Mouse (Mus musculus) lung, postnatal 0 days (tissue): Measurements from ENCODE around the gene Alg11. TPM values are rescaled to one million over a fixed set of nuclear protein-coding genes. Genes with fewer than 3 reads are reported as not detected.

Experiments
- ATAC-seq: fragments of 200-750 bp; cut with Nextera tagmentation; 2 replicates; pipeline ENCODE4 v1.8.0; 2017; ENCODE audit warnings: moderate library complexity
- DNase-seq: peaks from one replicate; pipeline ENCODE4 v3.0.0-alpha.2; 2016; ENCODE audit warnings: low spot score
- H3K27ac ChIP-seq: fragments of 300-500 bp; sonication (generic); 2 replicates; pipeline ENCODE4 v1.5.1; 2014; ENCODE audit warnings: antibody characterized with exemption, mild to moderate bottlenecking, low read length, mixed read lengths
- H3K27me3 ChIP-seq: fragments of 300-500 bp; sonication (generic); replicated peaks from 2 replicates; pipeline ENCODE4 v1.6.1; 2014; ENCODE audit warnings: low read length, mixed read lengths; ENCODE audit not compliant: insufficient read depth
- H3K36me3 ChIP-seq: fragments of 300-500 bp; sonication (generic); 2 replicates; pipeline ENCODE4 v1.6.1; 2014; ENCODE audit warnings: low read length, mixed read lengths; ENCODE audit not compliant: insufficient read depth
- H3K4me1 ChIP-seq: fragments of 300-500 bp; sonication (generic); 2 replicates; pipeline ENCODE4 v1.6.1; 2014; ENCODE audit warnings: antibody characterized with exemption, low read depth, low read length, mixed read lengths; ENCODE audit not compliant: insufficient read depth
- H3K4me2 ChIP-seq: fragments of 300-500 bp; sonication (generic); replicated peaks from 2 replicates; pipeline ENCODE4 v1.6.1; 2014; ENCODE audit warnings: low read depth, mild to moderate bottlenecking, low read length, moderate library complexity, mixed read lengths
- H3K4me3 ChIP-seq: fragments of 300-500 bp; sonication (generic); 2 replicates; pipeline ENCODE4 v1.5.1; 2014; ENCODE audit warnings: low read depth, low read length
- H3K9ac ChIP-seq: fragments of 300-500 bp; sonication (generic); replicated peaks from 2 replicates; pipeline ENCODE4 v1.6.1; 2014; ENCODE audit warnings: low read depth, mild to moderate bottlenecking
- H3K9me3 ChIP-seq: fragments of 300-500 bp; sonication (generic); 2 replicates; pipeline ENCODE4 v1.6.1; 2016; ENCODE audit warnings: low read length, mixed read lengths
- CTCF ChIP-seq: IDR thresholded peaks from 2 replicates; pipeline ENCODE4 v1.5.1; 2016; ENCODE audit warnings: antibody characterized with exemption, mild to moderate bottlenecking
- EP300 ChIP-seq: IDR thresholded peaks from 2 replicates; pipeline ENCODE4 v1.6.1; 2016; ENCODE audit warnings: antibody characterized with exemption, mild to moderate bottlenecking, control low read depth
- WGBS: fragments of 180-500 bp; shearing (Covaris S2); extraction: QIAGEN DNeasy Blood & Tissue Kit; methylation state at CpG from one replicate; pipeline ENCODE4 v1.1.7; 2014; 5-methylcytosine and 5-hydroxymethylcytosine counted together
- polyA plus RNA-seq: library from polyadenylated mRNA; unstranded; fragments of >200 nt; fragmentation: Nextera tagmentation; extraction: Ambion mirVana; gene quantifications from 2 replicates; pipeline ENCODE4 v1.2.1, GENCODE M21; 2015

The Alg11 gene
- polyA plus RNA-seq, 1 experiment from 2014 or later = 13.6 TPM

DNA sequence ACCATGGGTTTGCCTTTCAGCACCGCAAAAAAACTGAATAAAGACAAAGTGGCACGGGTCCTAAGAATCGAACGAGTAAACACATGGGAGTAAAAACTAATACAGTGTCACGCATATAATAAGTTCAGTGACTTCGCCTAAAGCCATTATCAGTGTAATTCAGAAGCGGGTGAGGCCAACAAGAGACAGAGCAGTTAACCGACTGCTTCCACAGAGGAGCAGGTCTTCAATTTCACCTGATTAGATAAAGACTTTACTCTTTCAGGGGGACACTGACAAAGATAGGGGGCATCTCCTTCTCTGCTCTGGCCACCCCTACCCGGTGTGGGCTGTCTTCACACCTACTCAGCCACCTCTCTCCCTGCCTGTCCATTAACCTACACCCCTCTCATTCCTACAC lies 2.2 kb upstream of the Alg11 start:
- TF ChIP-seq CTCF (no peak), EP300 (no peak)
- Histone ChIP-seq H3K36me3 (no peaks in the 10 kb centered on the region; the same call in 1 of the 2 replicates), H3K4me1 (peaks cover 7% of the 10 kb centered on the region; the same call in 1 of the 2 replicates), H3K4me3 (no peak overlapping the region), H3K9me3 (no peaks in the 10 kb centered on the region), H3K27me3 (peaks cover 13% of the 10 kb centered on the region; the same call in 1 of the 2 replicates), H3K4me2 (no peak overlapping the region), H3K9ac (no peak overlapping the region), H3K27ac (no peak overlapping the region)
- no peak for DNase-seq
- ATAC-seq = no peak
- 65% methylated on average over 9 of the region's 9 CpGs for WGBS

DNA sequence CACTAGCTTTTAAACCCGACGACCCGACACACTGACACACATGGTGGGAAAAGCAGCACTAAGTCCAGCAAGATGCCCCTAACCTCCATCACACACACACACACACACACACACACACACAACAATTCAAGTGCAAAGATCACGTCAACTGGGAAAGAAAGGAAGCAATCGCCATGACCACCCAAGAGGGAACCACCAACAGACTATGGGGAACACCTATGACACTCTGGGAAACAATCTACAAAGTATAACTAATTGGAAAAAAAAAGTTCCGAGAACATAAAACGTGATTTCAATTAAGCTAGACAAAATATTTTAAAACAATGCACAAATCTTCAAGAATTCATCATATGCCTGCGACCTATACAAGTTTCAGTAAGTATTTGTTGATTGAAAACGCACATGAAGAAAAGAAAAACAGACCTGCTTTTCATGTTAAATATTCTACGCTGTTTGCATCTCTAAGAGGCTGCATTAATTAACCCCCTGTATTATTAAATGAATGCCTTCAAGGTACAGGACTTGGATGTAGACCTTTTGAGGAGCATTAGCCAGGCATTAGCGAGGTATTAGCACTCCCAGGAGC lies 1.3 kb upstream of the Alg11 start:
- no peak overlapping the region for H3K9ac ChIP-seq
- WGBS = 40% methylated on average over 11 of the region's 11 CpGs

DNA sequence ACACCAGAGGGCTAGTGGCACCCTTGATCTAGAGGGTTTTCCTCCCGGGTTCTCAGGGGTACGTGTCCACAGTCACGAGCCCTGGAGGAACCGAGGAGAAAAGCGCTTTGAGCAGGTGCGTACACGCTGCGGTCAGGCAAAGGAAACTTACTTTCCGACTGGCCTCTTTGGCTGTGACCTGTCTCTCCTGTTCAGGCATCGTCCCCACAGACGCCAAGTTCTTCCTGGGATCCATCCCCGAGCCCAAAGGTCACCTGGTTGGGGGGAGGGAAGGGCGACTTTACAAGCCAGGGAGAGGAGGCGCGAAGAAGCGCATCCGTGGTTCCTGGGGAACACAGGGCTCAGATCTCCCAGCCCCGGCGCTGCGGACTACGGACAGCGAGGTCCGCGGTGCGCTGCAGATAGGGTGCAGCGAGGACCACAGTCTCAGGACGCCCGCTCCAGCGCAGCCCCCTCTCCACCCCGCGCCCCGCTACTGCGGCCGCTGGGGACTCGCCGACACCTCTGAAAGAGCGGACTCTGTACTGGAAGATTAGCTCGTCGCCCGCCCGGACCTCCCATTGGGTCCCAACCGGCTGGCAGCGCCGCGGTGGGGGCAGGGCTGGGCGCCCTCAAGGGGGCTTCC lies 588 bp upstream of the Alg11 start, which contains the start of gene Atp7b:
Gene Atp7b (minus strand): TSS at position 485 of the 625 bp plus-strand sequence.
- peak; percentile 33 for DNase-seq
- peak within 1 kb of the TSS; percentile 48 for H3K9ac ChIP-seq
- H3K4me3 ChIP-seq = peak within 1 kb of the TSS; percentile 68
- H3K9me3 ChIP-seq = no peaks in the 10 kb centered on the region
- peaks cover 7% of the 10 kb centered on the region; the same call in 1 of the 2 replicates for H3K4me1 ChIP-seq
- TF ChIP-seq CTCF (no peak), EP300 (no peak)
- H3K27ac ChIP-seq = no peak within 1 kb of the TSS
- H3K27me3 ChIP-seq = peaks cover 13% of the 10 kb centered on the region; the same call in 1 of the 2 replicates
- WGBS = 2% methylated on average over 29 of the region's 46 CpGs
- H3K4me2 ChIP-seq = peak within 1 kb of the TSS; percentile 99
- peaks cover 1% of the 10 kb centered on the region for H3K36me3 ChIP-seq
- ATAC-seq = peak; percentile 69

More for the DNA sequence above, 1.3 kb upstream of the Alg11 start:
- Histone ChIP-seq H3K4me2 (peak overlapping the region; percentile 99), H3K9me3 (no peaks in the 10 kb centered on the region), H3K4me3 (peak overlapping the region; percentile 68), H3K27ac (no peak overlapping the region), H3K27me3 (peaks cover 13% of the 10 kb centered on the region; the same call in 1 of the 2 replicates), H3K4me1 (peaks cover 7% of the 10 kb centered on the region; the same call in 1 of the 2 replicates), H3K36me3 (no peaks in the 10 kb centered on the region; the same call in 1 of the 2 replicates)
- ATAC-seq = no peak
- no peak for DNase-seq
- TF ChIP-seq CTCF = no peak
- no peak for TF ChIP-seq EP300

DNA sequence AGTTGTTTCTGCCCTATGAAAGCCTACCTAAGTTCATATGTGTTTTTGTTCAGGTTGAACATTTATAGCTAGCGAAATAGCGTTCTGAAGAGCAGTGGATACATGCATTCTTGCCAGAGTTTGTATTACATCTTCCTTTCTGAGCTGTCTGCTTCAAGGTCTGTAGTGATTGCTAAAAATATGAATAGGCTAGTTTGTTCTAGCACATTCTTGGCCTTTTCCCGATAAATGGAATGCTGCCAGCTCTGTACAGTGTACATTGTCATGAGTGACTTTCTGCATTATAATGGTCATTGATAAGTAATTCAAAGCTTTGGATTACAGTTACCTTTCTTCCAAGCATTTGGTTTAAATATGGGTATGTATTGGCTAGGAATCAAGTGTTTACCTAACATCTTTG lies 605 bp downstream of the Alg11 start:
- no peak overlapping the region for H3K27ac ChIP-seq
- H3K9ac ChIP-seq = no peak overlapping the region
- peaks cover 13% of the 10 kb centered on the region; the same call in 1 of the 2 replicates for H3K27me3 ChIP-seq
- ATAC-seq (no peak), DNase-seq (no peak)
- H3K4me3 ChIP-seq = peak overlapping the region; percentile 68
- no peaks in the 10 kb centered on the region for H3K9me3 ChIP-seq
- peaks cover 13% of the 10 kb centered on the region for H3K36me3 ChIP-seq
- H3K4me2 ChIP-seq = peak overlapping the region; percentile 99
- H3K4me1 ChIP-seq = peaks cover 7% of the 10 kb centered on the region; the same call in 1 of the 2 replicates
- no peak for TF ChIP-seq EP300
- no peak for TF ChIP-seq CTCF
- 0% methylated on average over 3 of the region's 3 CpGs for WGBS

DNA sequence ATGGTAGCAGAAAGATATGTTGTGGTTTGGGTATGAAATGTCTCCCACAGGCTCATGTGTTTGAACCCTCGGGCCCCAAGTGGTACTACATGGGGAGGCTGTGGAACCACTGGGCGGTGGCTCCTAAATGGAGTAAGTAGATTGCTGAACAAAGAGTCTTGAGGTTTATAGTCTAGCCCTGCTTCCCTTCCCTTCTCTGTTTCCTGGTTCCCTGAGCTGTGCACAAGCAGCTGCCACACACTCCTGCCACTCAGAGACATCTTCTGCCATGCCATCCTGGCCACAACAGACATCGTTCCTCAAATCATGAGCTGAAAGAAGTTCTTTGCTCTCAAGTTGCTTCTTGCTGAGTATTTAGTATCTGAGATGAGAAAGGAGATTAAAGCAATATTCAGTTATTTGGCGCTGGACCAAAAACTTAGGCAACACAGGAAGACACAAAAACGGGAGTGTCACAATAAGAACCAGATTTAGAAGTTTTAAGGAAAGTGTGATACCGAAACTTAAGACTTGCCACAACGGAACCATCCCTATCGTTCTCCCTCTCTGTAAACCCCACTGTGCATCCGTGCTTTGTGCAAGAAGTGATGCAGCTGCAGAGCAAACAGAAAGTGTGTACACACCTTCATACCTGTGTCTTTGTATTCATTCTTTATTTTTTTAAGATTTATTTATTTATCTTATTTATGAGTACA lies 18.9 kb downstream of the Alg11 start:
- H3K4me3 ChIP-seq = no peak overlapping the region
- no peaks in the 10 kb centered on the region for H3K9me3 ChIP-seq
- 77% methylated on average over 9 of the region's 9 CpGs for WGBS
- no peak overlapping the region for H3K9ac ChIP-seq
- H3K36me3 ChIP-seq = no peaks in the 10 kb centered on the region
- ATAC-seq (no peak), DNase-seq (no peak)
- TF ChIP-seq CTCF = no peak
- no peak for TF ChIP-seq EP300
- H3K27me3 ChIP-seq = no peaks in the 10 kb centered on the region
- H3K27ac ChIP-seq = no peak overlapping the region
- H3K4me1 ChIP-seq = no peaks in the 10 kb centered on the region
- no peak overlapping the region for H3K4me2 ChIP-seq

DNA sequence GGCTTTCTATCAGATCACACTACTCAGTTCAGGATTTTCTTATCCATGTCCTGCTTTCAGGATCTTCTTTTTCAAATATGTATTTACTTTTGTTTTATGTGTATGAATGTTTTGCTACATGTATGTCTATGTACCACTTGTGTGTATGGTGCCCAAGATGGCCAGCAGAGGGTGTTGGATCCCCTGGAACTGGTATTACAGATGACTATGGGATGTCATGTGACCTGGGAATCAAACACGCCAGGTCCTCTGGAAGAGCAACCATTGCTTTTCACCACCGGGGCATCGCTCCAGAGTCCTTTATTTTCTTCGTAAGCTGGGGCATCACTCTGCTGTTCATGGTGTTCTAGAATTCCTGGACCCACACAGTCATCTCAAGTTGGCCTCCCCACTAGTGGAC lies 28.7 kb downstream of the Alg11 start:
- Histone ChIP-seq H3K4me2 (no peak overlapping the region), H3K9me3 (no peaks in the 10 kb centered on the region), H3K4me1 (no peaks in the 10 kb centered on the region), H3K4me3 (no peak overlapping the region), H3K36me3 (no peaks in the 10 kb centered on the region), H3K27me3 (no peaks in the 10 kb centered on the region), H3K9ac (no peak overlapping the region), H3K27ac (no peak overlapping the region)
- ATAC-seq (no peak), DNase-seq (no peak)
- TF ChIP-seq EP300 = no peak
- 0 out of 2 replicates have a peak, but pooled peaks have one; percentile 2 for TF ChIP-seq CTCF
- WGBS = 95% methylated on average over 4 of the region's 4 CpGs
